Mouse (Mus musculus): ENCODE data around the gene Fam189b. TPM values are rescaled to one million over a fixed set of nuclear protein-coding genes. Genes with fewer than 3 reads are reported as not detected.

Fam189b gene
- polyA plus RNA-seq, 1 experiment from 2014 or later: 32.9 TPM

GRCm38 (mm10) chr3:89219546-89219945 is 36.6 kb downstream of the Fam189b start:
- 53% methylated on average over 8 of the region's 8 CpGs for WGBS
- Histone ChIP-seq H3K36me3 (replicated peaks; ENCODE audit: control insufficient read depth, insufficient read depth) (no peaks in the 10 kb centered on the region; the same call in 1 of the 2 replicates), H3K4me1 (replicated peaks; ENCODE audit: control insufficient read depth, insufficient read depth, low read length) (peaks cover 14% of the 10 kb centered on the region), H3K27ac (no peak overlapping the region), H3K9ac (no peak overlapping the region), H3K27me3 (ENCODE audit: control insufficient read depth, insufficient read depth, low read length) (no peaks in the 10 kb centered on the region), H3K4me3 (replicated peaks; ENCODE audit: low read length) (no peak overlapping the region), H3K4me2 (replicated peaks) (no peak overlapping the region), H3K9me3 (ENCODE audit: control insufficient read depth, low read length) (no peaks in the 10 kb centered on the region)
- ATAC-seq (ENCODE audit: low FRiP score): no peak
- DNase-seq (ENCODE audit: low spot score): no peak

GRCm38 (mm10) chr3:89221167-89221566 is 38.2 kb downstream of the Fam189b start:
- no peak for ATAC-seq (ENCODE audit: low FRiP score)
- H3K4me2 ChIP-seq (replicated peaks): no peak overlapping the region
- DNase-seq (ENCODE audit: low spot score): no peak
- H3K9ac ChIP-seq: no peak overlapping the region
- no peak overlapping the region for H3K4me3 ChIP-seq (replicated peaks; ENCODE audit: low read length)
- H3K36me3 ChIP-seq (replicated peaks; ENCODE audit: control insufficient read depth, insufficient read depth): no peaks in the 10 kb centered on the region; the same call in 1 of the 2 replicates
- no peaks in the 10 kb centered on the region for H3K9me3 ChIP-seq (ENCODE audit: control insufficient read depth, low read length)
- 61% methylated on average over 5 of the region's 5 CpGs for WGBS
- H3K27ac ChIP-seq: no peak overlapping the region
- no peaks in the 10 kb centered on the region for H3K27me3 ChIP-seq (ENCODE audit: control insufficient read depth, insufficient read depth, low read length)
- peaks cover 19% of the 10 kb centered on the region for H3K4me1 ChIP-seq (replicated peaks; ENCODE audit: control insufficient read depth, insufficient read depth, low read length)

- Histone ChIP-seq H3K27ac (peak overlapping the region; percentile 81), H3K4me3 (replicated peaks; ENCODE audit: low read length) (peak overlapping the region; percentile 38), H3K27me3 (ENCODE audit: control insufficient read depth, insufficient read depth, low read length) (no peaks in the 10 kb centered on the region), H3K36me3 (replicated peaks; ENCODE audit: control insufficient read depth, insufficient read depth) (no peaks in the 10 kb centered on the region; the same call in 1 of the 2 replicates), H3K4me1 (replicated peaks; ENCODE audit: control insufficient read depth, insufficient read depth, low read length) (peaks cover 35% of the 10 kb centered on the region), H3K4me2 (replicated peaks) (peak overlapping the region; percentile 56), H3K9me3 (ENCODE audit: control insufficient read depth, low read length) (no peaks in the 10 kb centered on the region), H3K9ac (peak overlapping the region; percentile 66)
- DNase-seq (ENCODE audit: low spot score) (no peak), ATAC-seq (ENCODE audit: low FRiP score) (no peak)
- WGBS: 24% methylated on average over 11 of the region's 11 CpGs
Measured at GRCm38 (mm10) chr3:89224796-89225195, 41.9 kb downstream of the Fam189b start.

- Histone ChIP-seq H3K27ac (peak overlapping the region; percentile 81), H3K36me3 (replicated peaks; ENCODE audit: control insufficient read depth, insufficient read depth) (no peaks in the 10 kb centered on the region; the same call in 1 of the 2 replicates), H3K4me3 (replicated peaks; ENCODE audit: low read length) (peak overlapping the region; percentile 38), H3K9ac (peak overlapping the region; percentile 66), H3K4me1 (replicated peaks; ENCODE audit: control insufficient read depth, insufficient read depth, low read length) (peaks cover 35% of the 10 kb centered on the region), H3K4me2 (replicated peaks) (peak overlapping the region; percentile 56), H3K9me3 (ENCODE audit: control insufficient read depth, low read length) (no peaks in the 10 kb centered on the region), H3K27me3 (ENCODE audit: control insufficient read depth, insufficient read depth, low read length) (no peaks in the 10 kb centered on the region)
- DNase-seq (ENCODE audit: low spot score) (no peak), ATAC-seq (ENCODE audit: low FRiP score) (no peak)
- 16% methylated on average over 12 of the region's 12 CpGs for WGBS
Measured at GRCm38 (mm10) chr3:89225321-89225815, 42.4 kb downstream of the Fam189b start.

GRCm38 (mm10) chr3:89225918-89226317 is 43.0 kb downstream of the Fam189b start:
- ATAC-seq (ENCODE audit: low FRiP score): peak; percentile 69
- DNase-seq (ENCODE audit: low spot score): peak; percentile 74
- peak overlapping the region; percentile 81 for H3K27ac ChIP-seq
- no peaks in the 10 kb centered on the region; the same call in 1 of the 2 replicates for H3K36me3 ChIP-seq (replicated peaks; ENCODE audit: control insufficient read depth, insufficient read depth)
- H3K4me1 ChIP-seq (replicated peaks; ENCODE audit: control insufficient read depth, insufficient read depth, low read length): peaks cover 35% of the 10 kb centered on the region
- peak overlapping the region; percentile 56 for H3K4me2 ChIP-seq (replicated peaks)
- no peaks in the 10 kb centered on the region for H3K27me3 ChIP-seq (ENCODE audit: control insufficient read depth, insufficient read depth, low read length)
- peak overlapping the region; percentile 66 for H3K9ac ChIP-seq
- peak overlapping the region; percentile 38 for H3K4me3 ChIP-seq (replicated peaks; ENCODE audit: low read length)
- H3K9me3 ChIP-seq (ENCODE audit: control insufficient read depth, low read length): no peaks in the 10 kb centered on the region
- 10% methylated on average over 4 of the region's 4 CpGs for WGBS

- Histone ChIP-seq H3K4me2 (replicated peaks) (peak overlapping the region; percentile 56), H3K9ac (peak overlapping the region; percentile 66), H3K4me3 (replicated peaks; ENCODE audit: low read length) (peak overlapping the region; percentile 38), H3K4me1 (replicated peaks; ENCODE audit: control insufficient read depth, insufficient read depth, low read length) (peaks cover 35% of the 10 kb centered on the region), H3K27ac (peak overlapping the region; percentile 81), H3K36me3 (replicated peaks; ENCODE audit: control insufficient read depth, insufficient read depth) (no peaks in the 10 kb centered on the region; the same call in 1 of the 2 replicates), H3K9me3 (ENCODE audit: control insufficient read depth, low read length) (no peaks in the 10 kb centered on the region), H3K27me3 (ENCODE audit: control insufficient read depth, insufficient read depth, low read length) (no peaks in the 10 kb centered on the region)
- DNase-seq (ENCODE audit: low spot score): no peak
- 8% methylated on average over 11 of the region's 11 CpGs for WGBS
- ATAC-seq (ENCODE audit: low FRiP score): no peak
Measured at GRCm38 (mm10) chr3:89226361-89226760, 43.4 kb downstream of the Fam189b start.

- Histone ChIP-seq H3K9me3 (ENCODE audit: control insufficient read depth, low read length) (no peaks in the 10 kb centered on the region), H3K4me3 (replicated peaks; ENCODE audit: low read length) (peak within 1 kb of the TSS; percentile 38), H3K27me3 (ENCODE audit: control insufficient read depth, insufficient read depth, low read length) (no peaks in the 10 kb centered on the region), H3K36me3 (replicated peaks; ENCODE audit: control insufficient read depth, insufficient read depth) (no peaks in the 10 kb centered on the region; the same call in 1 of the 2 replicates), H3K9ac (peak within 1 kb of the TSS; percentile 66), H3K4me1 (replicated peaks; ENCODE audit: control insufficient read depth, insufficient read depth, low read length) (peaks cover 35% of the 10 kb centered on the region), H3K4me2 (replicated peaks) (peak within 1 kb of the TSS; percentile 56), H3K27ac (peak within 1 kb of the TSS; percentile 81)
- WGBS: 3% methylated on average over 21 of the region's 21 CpGs
- DNase-seq (ENCODE audit: low spot score) (no peak), ATAC-seq (ENCODE audit: low FRiP score) (no peak)
Measured at GRCm38 (mm10) chr3:89226900-89227299, 44.0 kb downstream of the Fam189b start, which contains the start of gene Mtx1. Mtx1 (minus strand) TSS chr3:89227088.

- H3K27me3 ChIP-seq (ENCODE audit: control insufficient read depth, insufficient read depth, low read length): no peaks in the 10 kb centered on the region
- DNase-seq (ENCODE audit: low spot score) (peak; percentile 90), ATAC-seq (ENCODE audit: low FRiP score) (peak; percentile 67)
- H3K36me3 ChIP-seq (replicated peaks; ENCODE audit: control insufficient read depth, insufficient read depth): no peaks in the 10 kb centered on the region
- no peaks in the 10 kb centered on the region for H3K9me3 ChIP-seq (ENCODE audit: control insufficient read depth, low read length)
- peaks cover 35% of the 10 kb centered on the region for H3K4me1 ChIP-seq (replicated peaks; ENCODE audit: control insufficient read depth, insufficient read depth, low read length)
- H3K4me2 ChIP-seq (replicated peaks): peak overlapping the region; percentile 56
- H3K4me3 ChIP-seq (replicated peaks; ENCODE audit: low read length): peak overlapping the region; percentile 38
- peak overlapping the region; percentile 81 for H3K27ac ChIP-seq
- WGBS: 2% methylated on average over 41 of the region's 41 CpGs
- peak overlapping the region; percentile 66 for H3K9ac ChIP-seq
Measured at GRCm38 (mm10) chr3:89227307-89228179, 44.6 kb downstream of the Fam189b start.

- H3K4me3 ChIP-seq (replicated peaks; ENCODE audit: low read length): peak overlapping the region; percentile 38
- H3K9me3 ChIP-seq (ENCODE audit: control insufficient read depth, low read length): no peaks in the 10 kb centered on the region
- peak overlapping the region; percentile 56 for H3K4me2 ChIP-seq (replicated peaks)
- peak; percentile 89 for DNase-seq (ENCODE audit: low spot score)
- H3K27me3 ChIP-seq (ENCODE audit: control insufficient read depth, insufficient read depth, low read length): no peaks in the 10 kb centered on the region
- H3K36me3 ChIP-seq (replicated peaks; ENCODE audit: control insufficient read depth, insufficient read depth): peaks cover 3% of the 10 kb centered on the region; the same call in 1 of the 2 replicates
- H3K9ac ChIP-seq: peak overlapping the region; percentile 18; the same call in 1 of the 2 replicates
- peaks cover 35% of the 10 kb centered on the region for H3K4me1 ChIP-seq (replicated peaks; ENCODE audit: control insufficient read depth, insufficient read depth, low read length)
- WGBS: under 1% methylated on average over 20 of the region's 20 CpGs
- ATAC-seq (ENCODE audit: low FRiP score): no peak
- peak overlapping the region; percentile 51; the same call in 1 of the 2 replicates for H3K27ac ChIP-seq
Measured at GRCm38 (mm10) chr3:89228180-89228549, 45.2 kb downstream of the Fam189b start.
